Mouse (Mus musculus) heart, adult 10 weeks (tissue): ENCODE measurements around the gene Taf15. TPM values are rescaled to one million over a fixed set of nuclear protein-coding genes. Genes with fewer than 3 reads are reported as not detected.

Experiments
- polyA plus RNA-seq: library from polyadenylated mRNA; stranded (reverse); fragments of 350-450 nt; fragmentation: Illumina TruSeq; extraction: RNeasy Lipid Tissue Mini Kit (QIAGEN cat#74804); gene quantifications from one replicate; pipeline ENCODE4 v1.2.3, GENCODE M21; 2014; ENCODE audit warnings: low read depth, low replicate concordance

Gene Taf15
- 52.6 TPM for polyA plus RNA-seq

DNA sequence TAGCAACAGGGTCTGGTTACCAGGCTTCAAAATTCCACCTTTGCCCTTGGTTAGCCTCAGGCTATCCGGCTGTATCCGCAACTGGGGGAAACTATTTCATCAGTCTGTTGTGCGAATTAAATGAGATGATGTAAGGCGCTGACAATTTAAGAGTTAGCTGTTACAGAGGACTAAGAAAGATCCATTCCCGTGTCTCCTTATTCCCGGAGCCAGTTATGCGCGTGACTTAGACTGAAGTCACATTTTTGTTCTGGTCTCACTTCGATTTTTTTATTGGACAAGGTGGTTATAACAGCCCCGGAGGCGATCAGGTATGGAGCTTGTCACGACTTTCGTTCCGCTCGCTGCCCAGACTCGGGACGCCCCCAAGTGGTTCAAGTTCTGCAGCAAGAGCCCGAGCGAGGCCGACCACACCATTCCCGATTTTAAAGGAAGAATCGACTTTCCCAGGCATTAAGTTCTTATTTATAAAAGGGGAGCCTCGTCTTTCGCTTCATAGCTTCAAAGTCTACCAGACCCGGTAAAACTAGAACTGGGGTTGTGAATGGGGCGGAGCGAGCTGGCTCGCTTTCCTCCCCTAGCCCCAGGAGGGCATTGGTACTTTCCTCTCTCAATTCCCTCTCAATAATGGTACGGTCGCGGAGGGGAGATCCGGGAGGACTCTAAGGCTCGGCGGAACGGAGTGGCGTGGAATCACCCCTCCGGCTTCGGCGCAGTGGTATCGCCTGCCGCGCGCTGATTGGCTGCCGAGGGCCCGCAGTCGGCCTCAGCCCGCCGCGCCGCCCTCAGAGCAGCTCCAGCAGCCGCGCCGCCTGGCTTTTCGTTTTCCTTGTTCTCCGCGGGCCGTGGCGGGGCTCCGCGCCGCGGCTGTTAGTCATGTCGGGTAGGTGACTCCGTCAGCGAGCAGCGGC is at the start of gene Taf15:
Gene Taf15 (plus strand): TSS at position 763 of the 911 bp plus-strand sequence.

DNA sequence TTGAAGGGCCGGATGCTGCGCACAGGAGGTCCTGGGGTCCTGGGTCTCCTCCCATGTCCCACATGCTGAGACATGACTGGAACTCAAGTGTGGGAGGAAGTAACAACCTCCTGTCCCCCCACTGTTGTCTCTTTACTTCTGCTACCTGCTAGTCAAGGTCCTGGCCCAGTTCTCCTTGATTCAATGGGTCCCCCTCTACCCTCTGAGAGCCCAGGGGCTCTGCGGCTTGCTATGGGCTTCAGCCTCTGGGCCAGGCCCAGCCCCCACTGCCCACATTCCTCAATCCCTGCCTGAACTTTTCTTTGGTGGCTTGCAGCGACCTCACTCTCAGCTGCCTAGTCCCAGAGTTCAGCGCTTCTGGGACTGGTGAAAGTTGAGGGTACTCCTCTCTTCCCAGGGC is 43.5 kb upstream of the Taf15 start, which contains the start of gene Gas2l2:
Gene Gas2l2 (minus strand): TSS at position 101 of the 400 bp plus-strand sequence.

DNA sequence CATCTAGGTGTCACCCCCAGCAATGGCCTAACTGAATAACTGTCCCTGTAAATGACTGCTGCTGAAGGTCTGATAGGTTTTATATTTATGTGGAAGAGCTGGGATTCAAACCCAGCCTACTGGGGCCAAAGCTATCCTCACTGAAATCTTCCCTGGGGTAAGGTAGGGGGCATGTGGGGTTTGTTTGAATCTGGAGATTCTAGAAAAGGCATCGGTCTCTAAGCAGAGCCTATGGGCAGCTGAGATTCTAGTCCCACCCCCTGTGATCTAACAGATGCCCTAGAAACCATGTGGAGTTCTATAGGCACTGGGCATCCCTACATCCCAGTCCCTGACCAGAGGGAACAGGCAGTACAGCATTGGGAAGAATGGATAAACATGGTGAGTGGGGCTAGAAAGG is 35.5 kb upstream of the Taf15 start, which contains the start of gene 1700020L24Rik:
Gene 1700020L24Rik (plus strand): TSS at position 301 of the 400 bp plus-strand sequence.

DNA sequence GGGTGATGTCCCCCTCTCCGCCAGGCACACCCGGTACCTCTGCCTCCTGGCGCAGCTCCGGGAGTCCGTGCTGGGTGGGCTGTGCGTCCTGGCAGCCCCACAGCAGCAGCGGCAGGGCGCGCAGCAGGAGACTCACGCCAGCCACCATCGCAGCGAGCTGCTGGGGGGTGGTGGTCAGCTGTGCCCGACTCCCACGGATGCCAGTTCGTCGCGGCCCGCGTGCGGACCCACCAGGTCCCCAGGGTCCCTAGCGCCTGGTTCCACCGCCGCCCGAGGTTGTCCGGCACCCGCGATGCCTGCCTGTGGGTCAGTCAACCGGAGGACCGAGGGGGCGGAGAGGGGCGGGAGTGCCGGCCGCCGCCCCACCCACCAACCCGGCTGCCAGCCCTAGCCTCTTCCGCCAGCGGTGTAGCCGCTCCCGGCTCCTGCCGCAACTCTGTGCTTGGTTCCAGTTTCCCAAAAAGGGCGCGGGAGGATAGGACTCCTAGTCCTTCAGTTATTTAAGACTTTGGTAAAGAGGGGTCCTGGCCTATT is 10.1 kb upstream of the Taf15 start, which contains the start of gene Mmp28:
Gene Mmp28 (minus strand): TSS at position 361 of the 534 bp plus-strand sequence.

DNA sequence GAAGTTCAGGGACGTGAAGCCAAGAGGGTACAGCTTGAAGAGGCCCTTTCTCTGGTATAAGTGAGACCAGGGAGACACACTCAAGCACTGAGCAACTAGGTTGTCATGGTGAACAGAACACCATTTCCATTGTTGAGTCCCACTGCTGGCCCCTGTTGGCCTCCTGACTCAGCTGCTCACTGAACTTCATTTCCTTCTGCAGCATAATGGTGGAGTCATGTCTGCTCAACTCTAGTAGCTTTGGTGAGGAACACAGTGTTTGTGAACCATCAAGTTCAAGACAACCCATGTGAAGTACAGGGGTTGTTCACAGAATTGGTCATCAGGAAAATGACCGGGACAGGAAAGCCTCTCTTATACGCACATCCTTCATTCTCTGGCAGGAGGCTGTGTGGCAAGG is 49.2 kb downstream of the Taf15 start, which contains the start of gene Heatr9:
Gene Heatr9 (minus strand): TSS at position 101 of the 400 bp plus-strand sequence.

DNA sequence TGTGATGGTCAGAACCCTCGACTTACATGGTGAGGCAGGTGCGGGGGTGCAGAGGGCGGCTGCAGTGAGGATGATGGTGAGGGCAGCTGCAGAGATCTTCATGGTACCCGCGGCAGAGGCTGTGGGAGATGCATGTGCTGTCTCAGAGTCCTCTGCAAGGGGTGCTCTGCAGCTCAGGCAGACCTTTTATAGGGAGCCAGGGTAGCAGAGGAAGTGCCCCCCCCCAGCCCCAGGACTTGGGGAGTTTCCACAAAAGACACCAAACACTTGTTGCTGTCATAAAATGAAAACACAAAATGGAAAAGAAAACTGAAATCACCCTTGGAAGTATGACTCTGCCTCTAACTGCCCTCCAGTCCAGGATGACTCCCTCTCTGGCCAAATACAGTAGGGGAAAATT is 57.5 kb downstream of the Taf15 start, which contains the start of gene Ccl5:
Gene Ccl5 (minus strand): TSS at position 159 of the 400 bp plus-strand sequence.

Other genes starting within 250 kb of the Taf15 start
- gene Slfn14, start 186.4 kb upstream of the Taf15 start, polyA plus RNA-seq, result not detected
- gene Ap2b1, start 174.1 kb upstream of the Taf15 start, polyA plus RNA-seq, result 27.5 TPM
- 10.0 TPM for gene Pex12, start 170.5 kb upstream of the Taf15 start, polyA plus RNA-seq
- 46.8 TPM for gene Rasl10b, start 63.9 kb upstream of the Taf15 start, polyA plus RNA-seq
- gene Gas2l2, start 43.6 kb upstream of the Taf15 start, polyA plus RNA-seq, result not detected
- not detected for gene 1700020L24Rik, start 35.4 kb upstream of the Taf15 start, polyA plus RNA-seq
- gene Mmp28, start 10.0 kb upstream of the Taf15 start, polyA plus RNA-seq, result 4.7 TPM
- gene Heatr9, start 49.1 kb downstream of the Taf15 start, polyA plus RNA-seq, result not detected
- 1.5 TPM for gene Ccl5, start 57.4 kb downstream of the Taf15 start, polyA plus RNA-seq
- 17.8 TPM for gene Ccl9, start 105.5 kb downstream of the Taf15 start, polyA plus RNA-seq
- gene Ccl6, start 120.0 kb downstream of the Taf15 start, polyA plus RNA-seq, result 24.8 TPM
- gene Rpl9-ps1, start 172.5 kb downstream of the Taf15 start, polyA plus RNA-seq, result not detected
- 0.68 TPM for gene Ccl3, start 176.3 kb downstream of the Taf15 start, polyA plus RNA-seq
- not detected for gene Ccl4, start 189.5 kb downstream of the Taf15 start, polyA plus RNA-seq
- gene Wfdc17, start 230.9 kb downstream of the Taf15 start, polyA plus RNA-seq, result 16.2 TPM
- gene Wfdc18, start 235.9 kb downstream of the Taf15 start, polyA plus RNA-seq, result not detected